Mouse (Mus musculus) layer of hippocampus, adult 8-10 months (tissue): ENCODE measurements around the gene Cep250. TPM values are rescaled to one million over a fixed set of nuclear protein-coding genes. Genes with fewer than 3 reads are reported as not detected.

Experiments used
- total RNA-seq, 4 experiments: library from RNA; stranded (reverse); gene quantifications; 2 replicates each; pipeline ENCODE4 v1.2.4; 2022

Gene Cep250
- total RNA-seq, 4 experiments from 2014 or later = 21.9 to 24.9 (median 24.5) TPM

Other genes with a start within 250 kb of the Cep250 start
- gene Edem2, start 227.0 kb upstream of the Cep250 start, total RNA-seq = 10 to 100 TPM; 23.9 to 33.5 (median 27.8) TPM
- gene Gm17581, start 220.6 kb upstream of the Cep250 start, total RNA-seq = not detected
- 1 to 10 TPM in 3 of 4 experiments, under 1 TPM in 1; 0.85 to 2.6 (median 1.3) TPM for gene Procr, start 205.3 kb upstream of the Cep250 start, total RNA-seq
- 10 to 100 TPM; 30.6 to 40.1 (median 35.6) TPM for gene Mmp24, start 181.1 kb upstream of the Cep250 start, total RNA-seq
- gene BC029722, start 137.0 kb upstream of the Cep250 start, total RNA-seq = 10 to 100 TPM; 54.2 to 56.6 (median 55.9) TPM
- gene Eif6, start 129.5 kb upstream of the Cep250 start, total RNA-seq = 10 to 100 TPM; 53.8 to 72.8 (median 66.9) TPM
- gene Fam83c, start 121.6 kb upstream of the Cep250 start, total RNA-seq = not detected
- 10 to 100 TPM; 76.5 to 83.3 (median 78.3) TPM for gene Uqcc1, start 26.1 kb upstream of the Cep250 start, total RNA-seq
- not detected for gene Gm15557, start 15.7 kb upstream of the Cep250 start, total RNA-seq
- gene Gdf5, start 11.1 kb upstream of the Cep250 start, total RNA-seq = under 1 TPM in 3 of 4 experiments, not detected in 1; 0.18 to 0.31 (median 0.31) TPM
- 1 to 10 TPM in 3 of 4 experiments, under 1 TPM in 1; 0.97 to 3.0 (median 2.0) TPM for gene 6430550D23Rik, start 51.5 kb downstream of the Cep250 start, total RNA-seq
- 100 to 1,000 TPM; 182 to 233 (median 213) TPM for gene Ergic3, start 51.6 kb downstream of the Cep250 start, total RNA-seq
- not detected for gene Fer1l4, start 96.5 kb downstream of the Cep250 start, total RNA-seq
- 1 to 10 TPM; 3.3 to 4.7 (median 4.2) TPM for gene Spag4, start 108.7 kb downstream of the Cep250 start, total RNA-seq
- gene Cpne1, start 155.5 kb downstream of the Cep250 start, total RNA-seq = 10 to 100 TPM; 31.2 to 34.6 (median 33.0) TPM
- gene Rbm12, start 155.5 kb downstream of the Cep250 start, total RNA-seq = 10 to 100 TPM; 25.4 to 37.4 (median 33.1) TPM
- gene Gm28036, start 170.6 kb downstream of the Cep250 start, total RNA-seq = 10 to 100 TPM; 17.8 to 23.4 (median 20.3) TPM
- gene Romo1, start 187.6 kb downstream of the Cep250 start, total RNA-seq = 100 to 1,000 TPM in 3 of 4 experiments, 10 to 100 TPM in 1; 99.4 to 184 (median 132) TPM
- 10 to 100 TPM; 39.0 to 54.5 (median 44.0) TPM for gene Nfs1, start 187.7 kb downstream of the Cep250 start, total RNA-seq
- gene Rbm39, start 223.8 kb downstream of the Cep250 start, total RNA-seq = 100 to 1,000 TPM; 305 to 360 (median 339) TPM
- 100 to 1,000 TPM in 3 of 4 experiments, 10 to 100 TPM in 1; 98.7 to 122 (median 109) TPM for gene Phf20, start 240.0 kb downstream of the Cep250 start, total RNA-seq